Mouse (Mus musculus): Measurements from ENCODE around the gene Kif26a. TPM values are rescaled to one million over a fixed set of nuclear protein-coding genes. Genes with fewer than 3 reads are reported as not detected.

Gene Kif26a
- polyA plus RNA-seq, 1 experiment from 2014 or later = 2.0 TPM

GRCm38 (mm10) chr12:112108696-112109445 lies 37.1 kb upstream of the Kif26a start:
- no peaks in the 10 kb centered on the region for H3K9me3 ChIP-seq (ENCODE audit: control insufficient read depth, low read length)
- WGBS = 81% methylated on average over 11 of the region's 11 CpGs
- ATAC-seq (ENCODE audit: insufficient read depth, low FRiP score, low TSS enrichment) (no peak), DNase-seq (ENCODE audit: low spot score) (no peak)
- H3K36me3 ChIP-seq (ENCODE audit: control insufficient read depth, insufficient read depth, low read length) = no peaks in the 10 kb centered on the region
- H3K4me3 ChIP-seq (ENCODE audit: low read depth, low read length) = no peak overlapping the region
- no peaks in the 10 kb centered on the region for H3K27me3 ChIP-seq (ENCODE audit: control insufficient read depth, insufficient read depth, low read length)
- no peak overlapping the region for H3K27ac ChIP-seq (ENCODE audit: low read depth, low read length)
- H3K4me2 ChIP-seq (ENCODE audit: low read depth) = no peak overlapping the region
- H3K9ac ChIP-seq (ENCODE audit: low read length) = no peak overlapping the region
- no peaks in the 10 kb centered on the region for H3K4me1 ChIP-seq (ENCODE audit: control insufficient read depth, insufficient read depth, low read length)

- no peaks in the 10 kb centered on the region for H3K4me1 ChIP-seq (ENCODE audit: control insufficient read depth, insufficient read depth, low read length)
- 88% methylated on average over 9 of the region's 9 CpGs for WGBS
- ATAC-seq (ENCODE audit: insufficient read depth, low FRiP score, low TSS enrichment) (no peak), DNase-seq (ENCODE audit: low spot score) (no peak)
- H3K9me3 ChIP-seq (ENCODE audit: control insufficient read depth, low read length) = no peaks in the 10 kb centered on the region
- H3K27ac ChIP-seq (ENCODE audit: low read depth, low read length) = no peak overlapping the region
- H3K27me3 ChIP-seq (ENCODE audit: control insufficient read depth, insufficient read depth, low read length) = no peaks in the 10 kb centered on the region
- H3K36me3 ChIP-seq (ENCODE audit: control insufficient read depth, insufficient read depth, low read length) = no peaks in the 10 kb centered on the region
- no peak overlapping the region for H3K4me3 ChIP-seq (ENCODE audit: low read depth, low read length)
- no peak overlapping the region for H3K4me2 ChIP-seq (ENCODE audit: low read depth)
- H3K9ac ChIP-seq (ENCODE audit: low read length) = no peak overlapping the region
Observed at GRCm38 (mm10) chr12:112109701-112110100, 36.3 kb upstream of the Kif26a start.

- Histone ChIP-seq H3K4me3 (ENCODE audit: low read depth, low read length) (no peak overlapping the region), H3K4me1 (ENCODE audit: control insufficient read depth, insufficient read depth, low read length) (no peaks in the 10 kb centered on the region), H3K36me3 (ENCODE audit: control insufficient read depth, insufficient read depth, low read length) (no peaks in the 10 kb centered on the region), H3K4me2 (ENCODE audit: low read depth) (no peak overlapping the region), H3K9ac (ENCODE audit: low read length) (no peak overlapping the region), H3K9me3 (ENCODE audit: control insufficient read depth, low read length) (no peaks in the 10 kb centered on the region), H3K27me3 (ENCODE audit: control insufficient read depth, insufficient read depth, low read length) (no peaks in the 10 kb centered on the region), H3K27ac (ENCODE audit: low read depth, low read length) (no peak overlapping the region)
- DNase-seq (ENCODE audit: low spot score) = no peak
- WGBS = 88% methylated on average over 5 of the region's 5 CpGs
- ATAC-seq (ENCODE audit: insufficient read depth, low FRiP score, low TSS enrichment) = no peak
Observed at GRCm38 (mm10) chr12:112111323-112111722, 34.7 kb upstream of the Kif26a start.

GRCm38 (mm10) chr12:112112235-112112634 lies 33.8 kb upstream of the Kif26a start:
- Histone ChIP-seq H3K9me3 (ENCODE audit: control insufficient read depth, low read length) (no peaks in the 10 kb centered on the region), H3K4me3 (ENCODE audit: low read depth, low read length) (no peak overlapping the region), H3K4me2 (ENCODE audit: low read depth) (no peak overlapping the region), H3K36me3 (ENCODE audit: control insufficient read depth, insufficient read depth, low read length) (no peaks in the 10 kb centered on the region), H3K27me3 (ENCODE audit: control insufficient read depth, insufficient read depth, low read length) (no peaks in the 10 kb centered on the region), H3K27ac (ENCODE audit: low read depth, low read length) (no peak overlapping the region), H3K9ac (ENCODE audit: low read length) (no peak overlapping the region), H3K4me1 (ENCODE audit: control insufficient read depth, insufficient read depth, low read length) (no peaks in the 10 kb centered on the region)
- no peak for DNase-seq (ENCODE audit: low spot score)
- 90% methylated on average over 6 of the region's 6 CpGs for WGBS
- ATAC-seq (ENCODE audit: insufficient read depth, low FRiP score, low TSS enrichment) = no peak

- Histone ChIP-seq H3K9me3 (ENCODE audit: control insufficient read depth, low read length) (no peaks in the 10 kb centered on the region), H3K4me1 (ENCODE audit: control insufficient read depth, insufficient read depth, low read length) (no peaks in the 10 kb centered on the region), H3K9ac (ENCODE audit: low read length) (no peak overlapping the region), H3K27ac (ENCODE audit: low read depth, low read length) (no peak overlapping the region), H3K36me3 (ENCODE audit: control insufficient read depth, insufficient read depth, low read length) (no peaks in the 10 kb centered on the region), H3K27me3 (ENCODE audit: control insufficient read depth, insufficient read depth, low read length) (no peaks in the 10 kb centered on the region), H3K4me2 (ENCODE audit: low read depth) (no peak overlapping the region), H3K4me3 (ENCODE audit: low read depth, low read length) (no peak overlapping the region)
- no peak for DNase-seq (ENCODE audit: low spot score)
- peak; percentile 37; the same call in 1 of the 2 replicates for ATAC-seq (ENCODE audit: insufficient read depth, low FRiP score, low TSS enrichment)
- 18% methylated on average over 13 of the region's 13 CpGs for WGBS
Observed at GRCm38 (mm10) chr12:112112686-112113396, 33.2 kb upstream of the Kif26a start.

- H3K27me3 ChIP-seq (ENCODE audit: control insufficient read depth, insufficient read depth, low read length) = no peaks in the 10 kb centered on the region
- H3K4me1 ChIP-seq (ENCODE audit: control insufficient read depth, insufficient read depth, low read length) = peaks cover 4% of the 10 kb centered on the region; the same call in 1 of the 2 replicates
- H3K4me3 ChIP-seq (ENCODE audit: low read depth, low read length) = no peak overlapping the region
- no peak overlapping the region for H3K4me2 ChIP-seq (ENCODE audit: low read depth)
- H3K9me3 ChIP-seq (ENCODE audit: control insufficient read depth, low read length) = no peaks in the 10 kb centered on the region
- H3K27ac ChIP-seq (ENCODE audit: low read depth, low read length) = no peak overlapping the region
- no peaks in the 10 kb centered on the region for H3K36me3 ChIP-seq (ENCODE audit: control insufficient read depth, insufficient read depth, low read length)
- peak; percentile 60 for ATAC-seq (ENCODE audit: insufficient read depth, low FRiP score, low TSS enrichment)
- 13% methylated on average over 7 of the region's 7 CpGs for WGBS
- DNase-seq (ENCODE audit: low spot score) = peak; percentile 88
- no peak overlapping the region for H3K9ac ChIP-seq (ENCODE audit: low read length)
Observed at GRCm38 (mm10) chr12:112113710-112114109, 32.3 kb upstream of the Kif26a start.

GRCm38 (mm10) chr12:112117006-112117405 lies 29.0 kb upstream of the Kif26a start:
- ATAC-seq (ENCODE audit: insufficient read depth, low FRiP score, low TSS enrichment) = no peak
- H3K4me3 ChIP-seq (ENCODE audit: low read depth, low read length) = no peak overlapping the region
- no peak overlapping the region for H3K9ac ChIP-seq (ENCODE audit: low read length)
- no peaks in the 10 kb centered on the region for H3K27me3 ChIP-seq (ENCODE audit: control insufficient read depth, insufficient read depth, low read length)
- H3K9me3 ChIP-seq (ENCODE audit: control insufficient read depth, low read length) = no peaks in the 10 kb centered on the region
- H3K4me1 ChIP-seq (ENCODE audit: control insufficient read depth, insufficient read depth, low read length) = peaks cover 6% of the 10 kb centered on the region; the same call in 1 of the 2 replicates
- H3K4me2 ChIP-seq (ENCODE audit: low read depth) = no peak overlapping the region
- no peak overlapping the region for H3K27ac ChIP-seq (ENCODE audit: low read depth, low read length)
- no peaks in the 10 kb centered on the region for H3K36me3 ChIP-seq (ENCODE audit: control insufficient read depth, insufficient read depth, low read length)
- DNase-seq (ENCODE audit: low spot score) = no peak
- 90% methylated on average over 5 of the region's 5 CpGs for WGBS

GRCm38 (mm10) chr12:112117649-112118048 lies 28.4 kb upstream of the Kif26a start:
- no peak overlapping the region for H3K4me2 ChIP-seq (ENCODE audit: low read depth)
- H3K9ac ChIP-seq (ENCODE audit: low read length) = no peak overlapping the region
- DNase-seq (ENCODE audit: low spot score) (no peak), ATAC-seq (ENCODE audit: insufficient read depth, low FRiP score, low TSS enrichment) (no peak)
- no peaks in the 10 kb centered on the region for H3K36me3 ChIP-seq (ENCODE audit: control insufficient read depth, insufficient read depth, low read length)
- H3K4me3 ChIP-seq (ENCODE audit: low read depth, low read length) = no peak overlapping the region
- no peaks in the 10 kb centered on the region for H3K9me3 ChIP-seq (ENCODE audit: control insufficient read depth, low read length)
- H3K27me3 ChIP-seq (ENCODE audit: control insufficient read depth, insufficient read depth, low read length) = no peaks in the 10 kb centered on the region
- 76% methylated on average over 7 of the region's 7 CpGs for WGBS
- H3K27ac ChIP-seq (ENCODE audit: low read depth, low read length) = no peak overlapping the region
- H3K4me1 ChIP-seq (ENCODE audit: control insufficient read depth, insufficient read depth, low read length) = peaks cover 6% of the 10 kb centered on the region; the same call in 1 of the 2 replicates

- H3K4me3 ChIP-seq (ENCODE audit: low read depth, low read length) = no peak overlapping the region
- ATAC-seq (ENCODE audit: insufficient read depth, low FRiP score, low TSS enrichment) (no peak), DNase-seq (ENCODE audit: low spot score) (no peak)
- H3K9ac ChIP-seq (ENCODE audit: low read length) = no peak overlapping the region
- no peaks in the 10 kb centered on the region for H3K9me3 ChIP-seq (ENCODE audit: control insufficient read depth, low read length)
- peaks cover 6% of the 10 kb centered on the region; the same call in 1 of the 2 replicates for H3K4me1 ChIP-seq (ENCODE audit: control insufficient read depth, insufficient read depth, low read length)
- 82% methylated on average over 3 of the region's 3 CpGs for WGBS
- no peak overlapping the region for H3K4me2 ChIP-seq (ENCODE audit: low read depth)
- no peaks in the 10 kb centered on the region for H3K36me3 ChIP-seq (ENCODE audit: control insufficient read depth, insufficient read depth, low read length)
- H3K27me3 ChIP-seq (ENCODE audit: control insufficient read depth, insufficient read depth, low read length) = peaks cover 2% of the 10 kb centered on the region; the same call in 1 of the 2 replicates
- H3K27ac ChIP-seq (ENCODE audit: low read depth, low read length) = no peak overlapping the region
Observed at GRCm38 (mm10) chr12:112121188-112121587, 24.8 kb upstream of the Kif26a start.

Measured in neural tube, embryonic 11.5 days (tissue).